Mouse (Mus musculus): ENCODE results near the gene Frmd4b. TPM values are rescaled to one million over a fixed set of nuclear protein-coding genes. Genes with fewer than 3 reads are reported as not detected.

Frmd4b gene
- polyA plus RNA-seq, 1 experiment = 15.6 TPM

DNA sequence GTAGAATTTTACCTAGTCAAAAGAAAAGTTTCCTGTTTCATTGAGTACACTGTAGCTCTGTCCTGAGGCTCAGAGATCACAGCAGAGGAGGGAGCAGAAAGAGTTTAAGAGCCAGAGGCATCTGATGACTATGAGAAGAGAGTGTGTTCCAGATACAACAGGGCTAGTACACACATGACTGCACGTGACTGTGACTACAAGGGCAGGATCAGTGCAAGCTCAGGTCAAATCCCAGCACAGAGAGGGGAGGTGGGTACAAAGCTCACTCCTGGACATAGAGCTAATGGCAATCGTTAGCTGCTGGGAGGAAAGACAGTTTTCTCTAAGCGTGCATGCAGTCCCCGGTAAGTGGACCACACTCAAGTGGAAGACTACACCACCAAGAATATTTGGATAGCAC lies 37.6 kb downstream of the Frmd4b start:
- H3K4me3 ChIP-seq (replicated peaks; ENCODE audit: insufficient read depth, low read depth, low read length) = no peak overlapping the region
- peaks cover 7% of the 10 kb centered on the region for H3K4me1 ChIP-seq (ENCODE audit: control insufficient read depth, insufficient read depth, low read length)
- H3K27me3 ChIP-seq (ENCODE audit: control insufficient read depth, insufficient read depth, low read length) = no peaks in the 10 kb centered on the region; the same call in 1 of the 2 replicates
- WGBS = 88% methylated on average over 4 of the region's 4 CpGs
- no peak for DNase-seq
- H3K27ac ChIP-seq (ENCODE audit: insufficient read depth, low read length) = no peak overlapping the region
- TF ChIP-seq POLR2A (IDR thresholded peaks at IDR 0.05; ENCODE audit: borderline replicate concordance, insufficient read depth, low read length) (no peak), CTCF (IDR thresholded peaks at IDR 0.05; ENCODE audit: borderline replicate concordance, insufficient read depth, low read depth, low read length) (no peak)

DNA sequence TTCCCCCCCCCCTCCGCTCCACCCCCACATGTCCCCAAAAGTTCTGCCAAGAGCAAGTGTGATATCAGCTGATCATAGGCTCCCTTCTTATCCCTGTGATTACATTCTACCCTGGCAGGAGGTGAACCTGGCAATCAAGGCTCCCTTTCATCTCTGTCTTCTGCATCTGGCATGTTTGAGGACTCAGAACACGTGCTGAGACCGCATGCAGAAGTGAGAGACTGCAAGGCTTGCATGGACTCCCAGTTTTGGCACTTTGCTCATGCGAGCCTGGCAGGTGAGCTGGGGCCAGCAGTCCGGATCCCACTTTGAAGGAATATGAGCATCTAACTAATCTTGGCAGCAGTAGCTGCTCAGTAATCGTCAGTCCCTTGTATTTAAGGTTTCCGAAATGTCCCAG lies 39.1 kb downstream of the Frmd4b start:
- no peak for TF ChIP-seq POLR2A (IDR thresholded peaks at IDR 0.05; ENCODE audit: borderline replicate concordance, insufficient read depth, low read length)
- H3K4me1 ChIP-seq (ENCODE audit: control insufficient read depth, insufficient read depth, low read length) = peaks cover 7% of the 10 kb centered on the region
- DNase-seq = peak in 1 of 2 experiments; percentile 24
- WGBS = 31% methylated on average over 7 of the region's 7 CpGs
- no peak overlapping the region for H3K27ac ChIP-seq (ENCODE audit: insufficient read depth, low read length)
- no peak overlapping the region for H3K4me3 ChIP-seq (replicated peaks; ENCODE audit: insufficient read depth, low read depth, low read length)
- H3K27me3 ChIP-seq (ENCODE audit: control insufficient read depth, insufficient read depth, low read length) = no peaks in the 10 kb centered on the region

DNA sequence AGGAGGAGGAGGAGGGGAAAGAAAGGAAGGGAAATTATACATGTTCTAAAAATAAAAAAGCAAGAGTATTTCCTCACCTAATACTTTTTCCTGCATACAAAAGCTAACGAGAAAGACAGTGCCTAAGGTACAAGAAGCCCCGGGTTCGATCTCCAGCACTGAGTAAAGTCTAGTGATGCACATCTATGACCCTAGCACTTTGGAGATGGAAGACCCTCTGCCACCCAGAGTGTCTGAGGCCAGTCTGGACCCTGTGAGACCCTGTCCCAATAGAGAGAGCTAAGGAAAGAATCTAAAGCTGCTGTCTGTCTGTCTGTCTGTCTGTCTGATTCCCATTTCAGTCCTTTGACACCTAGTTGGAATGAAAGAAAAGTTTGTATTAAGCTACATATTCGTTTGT lies 40.0 kb downstream of the Frmd4b start:
- peaks cover 7% of the 10 kb centered on the region for H3K4me1 ChIP-seq (ENCODE audit: control insufficient read depth, insufficient read depth, low read length)
- no peak for TF ChIP-seq POLR2A (IDR thresholded peaks at IDR 0.05; ENCODE audit: borderline replicate concordance, insufficient read depth, low read length)
- no peak overlapping the region for H3K27ac ChIP-seq (ENCODE audit: insufficient read depth, low read length)
- H3K27me3 ChIP-seq (ENCODE audit: control insufficient read depth, insufficient read depth, low read length) = no peaks in the 10 kb centered on the region; the same call in 1 of the 2 replicates
- no peak for DNase-seq
- WGBS = 81% methylated on average over 4 of the region's 4 CpGs
- H3K4me3 ChIP-seq (replicated peaks; ENCODE audit: insufficient read depth, low read depth, low read length) = no peak overlapping the region

DNA sequence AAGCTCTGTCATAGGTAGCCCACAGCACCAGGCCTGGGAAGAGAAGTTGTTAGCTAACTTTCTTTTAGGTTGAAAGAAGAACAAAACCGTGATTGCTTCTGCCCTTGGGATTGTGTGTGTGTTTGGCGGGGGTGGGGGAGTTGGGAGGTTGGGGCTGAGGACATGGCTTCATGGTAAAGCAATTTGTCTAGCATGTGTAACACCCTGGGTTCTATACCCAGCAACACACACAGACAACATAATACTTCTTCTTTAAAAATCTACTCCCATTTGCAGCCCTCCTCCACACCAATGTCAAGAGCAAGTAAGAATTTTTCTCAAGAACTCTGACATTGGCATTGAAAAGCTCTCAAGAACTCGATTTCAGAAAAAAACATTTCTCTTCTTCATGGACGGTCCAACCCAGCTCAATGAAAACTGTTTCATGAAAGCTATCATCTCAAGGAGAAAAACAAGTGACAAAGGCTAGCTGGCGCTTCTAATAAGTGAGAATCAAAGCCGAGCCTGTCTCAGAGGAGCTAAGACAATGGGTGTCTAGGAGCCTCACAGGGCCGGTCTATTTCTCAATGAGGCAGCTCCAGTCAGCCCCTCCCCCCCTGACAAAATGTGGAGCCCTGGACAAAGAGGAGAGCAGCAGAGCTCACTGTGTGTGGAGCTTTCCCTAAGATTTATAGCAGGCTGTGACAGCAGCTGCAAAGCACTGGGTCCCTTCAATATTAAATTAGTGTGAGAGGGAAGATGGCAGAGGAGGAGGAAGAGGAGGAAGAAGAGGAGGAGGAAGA lies 40.6 kb downstream of the Frmd4b start:
- TF ChIP-seq CTCF (IDR thresholded peaks at IDR 0.05; ENCODE audit: borderline replicate concordance, insufficient read depth, low read depth, low read length) (no peak), POLR2A (IDR thresholded peaks at IDR 0.05; ENCODE audit: borderline replicate concordance, insufficient read depth, low read length) (no peak)
- Histone ChIP-seq H3K27me3 (ENCODE audit: control insufficient read depth, insufficient read depth, low read length) (no peaks in the 10 kb centered on the region; the same call in 1 of the 2 replicates), H3K4me1 (ENCODE audit: control insufficient read depth, insufficient read depth, low read length) (peaks cover 7% of the 10 kb centered on the region), H3K27ac (ENCODE audit: insufficient read depth, low read length) (no peak overlapping the region), H3K4me3 (replicated peaks; ENCODE audit: insufficient read depth, low read depth, low read length) (no peak overlapping the region)
- no peak for DNase-seq
- WGBS = 73% methylated on average over 7 of the region's 7 CpGs

DNA sequence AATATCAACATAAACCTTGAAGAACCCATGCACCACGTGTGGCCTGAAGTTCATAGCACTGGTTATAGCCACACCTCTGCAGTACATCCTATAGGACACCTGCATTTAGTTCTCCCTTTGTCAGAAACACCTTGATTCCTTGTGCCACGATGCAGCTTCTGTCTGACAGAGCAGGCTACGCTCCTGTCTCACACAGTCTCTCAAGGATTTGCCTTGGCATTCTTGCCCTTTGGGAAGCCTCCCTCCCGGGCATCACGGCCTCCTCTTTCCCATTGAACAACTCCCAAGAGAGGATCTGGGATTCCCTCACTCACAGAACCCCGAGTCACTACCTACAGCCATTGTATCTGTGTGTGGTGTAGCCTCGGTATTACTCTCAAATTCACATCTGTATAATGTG lies 41.2 kb downstream of the Frmd4b start:
- TF ChIP-seq POLR2A (IDR thresholded peaks at IDR 0.05; ENCODE audit: borderline replicate concordance, insufficient read depth, low read length) (no peak), CTCF (IDR thresholded peaks at IDR 0.05; ENCODE audit: borderline replicate concordance, insufficient read depth, low read depth, low read length) (no peak)
- WGBS = 92% methylated on average over 7 of the region's 7 CpGs
- no peak overlapping the region for H3K27ac ChIP-seq (ENCODE audit: insufficient read depth, low read length)

DNA sequence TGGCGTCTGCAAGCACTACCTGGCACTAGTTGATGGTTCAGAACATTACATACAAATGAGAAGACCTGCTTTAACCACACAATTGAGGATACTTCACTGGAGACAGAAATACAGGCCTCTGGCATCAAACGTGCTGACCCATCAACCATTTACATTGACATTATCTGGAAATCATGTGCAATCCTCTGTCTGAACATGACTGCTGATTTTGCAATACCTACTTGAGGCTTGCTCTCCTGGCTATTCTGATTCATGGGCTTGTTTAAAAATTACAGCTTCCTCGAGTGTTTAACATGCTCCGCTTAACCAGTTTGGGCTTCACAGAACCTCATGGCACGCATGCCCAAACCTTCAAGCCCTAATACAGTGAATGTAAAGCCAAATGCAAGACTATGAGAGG lies 42.4 kb downstream of the Frmd4b start:
- 96% methylated on average over 5 of the region's 5 CpGs for WGBS
- H3K27ac ChIP-seq (ENCODE audit: insufficient read depth, low read length) = no peak overlapping the region
- peaks cover 7% of the 10 kb centered on the region for H3K4me1 ChIP-seq (ENCODE audit: control insufficient read depth, insufficient read depth, low read length)
- no peak overlapping the region for H3K4me3 ChIP-seq (replicated peaks; ENCODE audit: insufficient read depth, low read depth, low read length)
- DNase-seq = no peak
- H3K27me3 ChIP-seq (ENCODE audit: control insufficient read depth, insufficient read depth, low read length) = no peaks in the 10 kb centered on the region; the same call in 1 of the 2 replicates
- TF ChIP-seq CTCF (IDR thresholded peaks at IDR 0.05; ENCODE audit: borderline replicate concordance, insufficient read depth, low read depth, low read length) (no peak), POLR2A (IDR thresholded peaks at IDR 0.05; ENCODE audit: borderline replicate concordance, insufficient read depth, low read length) (no peak)

More for the DNA sequence above, 41.2 kb downstream of the Frmd4b start:
- no peaks in the 10 kb centered on the region; the same call in 1 of the 2 replicates for H3K27me3 ChIP-seq (ENCODE audit: control insufficient read depth, insufficient read depth, low read length)
- DNase-seq = no peak
- peaks cover 7% of the 10 kb centered on the region for H3K4me1 ChIP-seq (ENCODE audit: control insufficient read depth, insufficient read depth, low read length)
- no peak overlapping the region for H3K4me3 ChIP-seq (replicated peaks; ENCODE audit: insufficient read depth, low read depth, low read length)

DNA sequence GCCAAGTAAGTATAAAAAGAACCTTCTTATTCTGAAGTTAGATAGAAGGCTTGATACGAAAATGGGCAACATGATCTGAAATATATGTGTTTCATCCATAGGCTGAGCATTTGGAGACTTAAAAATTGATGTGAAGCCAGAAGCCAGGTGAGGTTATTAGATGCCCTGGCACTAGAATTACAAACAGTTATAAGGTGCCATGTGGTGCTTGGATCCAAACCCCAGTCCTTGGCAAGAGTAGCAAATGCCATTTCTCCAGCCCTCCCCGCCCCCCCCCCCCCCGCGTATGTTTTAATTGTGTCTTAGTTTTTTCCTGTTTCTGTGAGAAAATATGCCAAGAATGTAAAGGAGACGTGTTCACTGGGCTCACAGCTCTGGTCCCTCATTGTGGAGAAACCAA lies 45.1 kb downstream of the Frmd4b start:
- no peaks in the 10 kb centered on the region for H3K4me1 ChIP-seq (ENCODE audit: control insufficient read depth, insufficient read depth, low read length)
- no peak overlapping the region for H3K4me3 ChIP-seq (replicated peaks; ENCODE audit: insufficient read depth, low read depth, low read length)
- DNase-seq = no peak
- WGBS = 28% methylated on average over 5 of the region's 5 CpGs
- H3K27me3 ChIP-seq (ENCODE audit: control insufficient read depth, insufficient read depth, low read length) = no peaks in the 10 kb centered on the region; the same call in 1 of the 2 replicates
- H3K27ac ChIP-seq (ENCODE audit: insufficient read depth, low read length) = no peak overlapping the region
- TF ChIP-seq POLR2A (IDR thresholded peaks at IDR 0.05; ENCODE audit: borderline replicate concordance, insufficient read depth, low read length) (no peak), CTCF (IDR thresholded peaks at IDR 0.05; ENCODE audit: borderline replicate concordance, insufficient read depth, low read depth, low read length) (no peak)

DNA sequence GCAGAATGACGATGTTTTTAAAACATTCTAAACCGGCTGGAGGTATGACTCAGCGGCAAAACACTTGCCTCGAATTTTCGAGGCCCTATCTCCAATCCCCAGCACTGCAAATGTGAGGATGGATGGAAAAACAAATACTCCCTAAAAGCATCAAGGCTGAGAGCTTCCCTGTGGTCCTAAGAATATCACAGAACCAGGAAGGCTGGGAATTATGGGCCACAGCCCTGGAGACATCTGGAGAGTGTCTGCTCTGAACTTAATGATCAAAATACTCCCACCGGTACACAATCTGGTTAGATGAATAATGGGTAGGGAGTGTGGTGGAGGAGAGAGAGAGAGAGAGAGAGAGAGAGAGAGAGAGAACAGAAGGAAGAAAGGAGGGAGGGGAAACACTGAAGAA lies 48.8 kb downstream of the Frmd4b start:
- no peaks in the 10 kb centered on the region; the same call in 1 of the 2 replicates for H3K27me3 ChIP-seq (ENCODE audit: control insufficient read depth, insufficient read depth, low read length)
- WGBS = 81% methylated on average over 6 of the region's 6 CpGs
- H3K4me3 ChIP-seq (replicated peaks; ENCODE audit: insufficient read depth, low read depth, low read length) = no peak overlapping the region
- no peak for DNase-seq
- no peaks in the 10 kb centered on the region for H3K4me1 ChIP-seq (ENCODE audit: control insufficient read depth, insufficient read depth, low read length)
- H3K27ac ChIP-seq (ENCODE audit: insufficient read depth, low read length) = no peak overlapping the region
- no peak for TF ChIP-seq POLR2A (IDR thresholded peaks at IDR 0.05; ENCODE audit: borderline replicate concordance, insufficient read depth, low read length)
- no peak for TF ChIP-seq CTCF (IDR thresholded peaks at IDR 0.05; ENCODE audit: borderline replicate concordance, insufficient read depth, low read depth, low read length)

Measured in cerebellum, adult 2 months (tissue).